Mouse (Mus musculus): ENCODE data around the gene Axin2.

DNA sequence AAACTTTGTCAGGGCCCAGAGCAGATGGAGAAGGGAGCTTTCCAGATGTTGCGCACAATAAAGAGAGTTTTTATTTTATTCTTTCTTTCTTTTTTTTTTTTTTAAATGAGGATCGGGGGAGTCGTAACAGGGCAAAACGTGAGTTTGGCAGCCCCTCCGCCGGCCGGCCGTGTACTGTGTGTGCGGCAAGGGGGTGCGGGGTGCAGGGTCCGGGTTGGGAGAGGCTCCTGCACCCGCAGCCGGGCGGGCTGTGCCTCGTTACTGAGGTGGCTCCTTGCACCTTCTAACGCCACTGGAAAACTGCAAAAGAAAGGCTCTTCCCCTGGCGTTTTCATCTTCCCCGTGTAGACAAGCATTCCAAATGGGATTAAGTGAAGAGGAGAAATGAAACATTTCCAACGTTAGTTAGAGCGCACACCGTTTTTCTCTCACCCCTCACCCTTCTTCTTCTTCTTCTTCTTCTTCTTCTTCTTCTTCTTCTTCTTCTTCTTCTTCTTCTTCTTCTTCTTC lies 28.2 kb upstream of the Axin2 start:
- TF ChIP-seq CTCF (IDR thresholded peaks at IDR 0.05; ENCODE audit: borderline replicate concordance, control insufficient read depth, extremely low read depth, insufficient read depth, low read length, poor library complexity) (no peak), POLR2A (IDR thresholded peaks at IDR 0.05; ENCODE audit: control insufficient read depth, extremely low read depth, insufficient read depth, low read length, poor library complexity) (no peak)

Data from thymus, adult 2 months (tissue).